In genomic region chr15:85337979-85338378, GRCm38 (mm10) we compare ENCODE assay signal across 13 mouse cellular contexts. TPM values are rescaled to one million over a fixed set of nuclear protein-coding genes. Genes with fewer than 3 reads are reported as not detected.
DNase-seq lines count a peak whose midpoint lies in the region; ATAC-seq lines count a peak whose summit lies in the region.
"Had no signal": no experiment of that assay in that cellular context is flagged by ENCODE, and none has a peak within 500 bp of the region (broad histone marks: within the 10 kb centered on the region; RNA-seq: fewer than 3 reads in every experiment).

No protein-coding gene starts in this region.

- peak overlapping the region; percentile 78; the same call in 1 of the 2 replicates for H3K4me3 ChIP-seq in hindbrain, embryonic 14.5 days (replicated peaks; ENCODE audit: low read length)
- no peak overlapping the region for H3K4me3 ChIP-seq in hindbrain, embryonic 10.5 days
- no peak overlapping the region for H3K4me3 ChIP-seq in midbrain, embryonic 14.5 days (replicated peaks; ENCODE audit: low read depth, low read length)
- H3K4me3 ChIP-seq in midbrain, embryonic 10.5 days = no peak overlapping the region
- peak overlapping the region; percentile 75; the same call in 1 of the 2 replicates for H3K4me3 ChIP-seq in neural tube, embryonic 13.5 days

- WGBS in hindbrain, embryonic 14.5 days = 89% methylated on average over 5 of the region's 5 CpGs
- WGBS in hindbrain, embryonic 10.5 days = 97% methylated on average over 5 of the region's 5 CpGs
- 96% methylated on average over 5 of the region's 5 CpGs for WGBS in midbrain, embryonic 14.5 days
- 92% methylated on average over 5 of the region's 5 CpGs for WGBS in midbrain, embryonic 10.5 days
- WGBS in neural tube, embryonic 13.5 days = 89% methylated on average over 5 of the region's 5 CpGs

- peaks cover 28% of the 10 kb centered on the region for H3K4me1 ChIP-seq in hindbrain, embryonic 14.5 days (replicated peaks; ENCODE audit: control insufficient read depth, insufficient read depth, low read length)
- peaks cover 31% of the 10 kb centered on the region for H3K4me1 ChIP-seq in hindbrain, embryonic 10.5 days (replicated peaks)
- peaks cover 29% of the 10 kb centered on the region for H3K4me1 ChIP-seq in midbrain, embryonic 14.5 days (ENCODE audit: control insufficient read depth, insufficient read depth, low read length)
- peaks cover 28% of the 10 kb centered on the region for H3K4me1 ChIP-seq in midbrain, embryonic 10.5 days
- H3K4me1 ChIP-seq in neural tube, embryonic 13.5 days (replicated peaks) = peaks cover 35% of the 10 kb centered on the region

- peak overlapping the region; percentile 83 for H3K4me2 ChIP-seq in hindbrain, embryonic 14.5 days (replicated peaks)
- H3K4me2 ChIP-seq in midbrain, embryonic 14.5 days (ENCODE audit: low read length) = peak overlapping the region; percentile 80
- H3K4me2 ChIP-seq in neural tube, embryonic 13.5 days = peak overlapping the region; percentile 80

- no peak overlapping the region for H3K27ac ChIP-seq in hindbrain, embryonic 14.5 days
- no peak overlapping the region for H3K27ac ChIP-seq in hindbrain, embryonic 10.5 days
- no peak overlapping the region for H3K27ac ChIP-seq in midbrain, embryonic 14.5 days (replicated peaks; ENCODE audit: low read depth, low read length)
- no peak overlapping the region for H3K27ac ChIP-seq in midbrain, embryonic 10.5 days (replicated peaks)
- no peak overlapping the region for H3K27ac ChIP-seq in neural tube, embryonic 13.5 days (replicated peaks)
- H3K27ac ChIP-seq: embryonic facial prominence, embryonic 15.5 days had no signal

- no peak for ATAC-seq in cerebellum, adult (ENCODE audit: insufficient number of reproducible peaks, low FRiP score, low TSS enrichment)
- no peak for ATAC-seq in hindbrain, embryonic 14.5 days (ENCODE audit: low FRiP score)
- ATAC-seq in midbrain, embryonic 14.5 days (ENCODE audit: low FRiP score, low TSS enrichment) = no peak
- ATAC-seq in neural tube, embryonic 13.5 days (ENCODE audit: low read depth) = no peak

- no peaks in the 10 kb centered on the region for H3K36me3 ChIP-seq in hindbrain, embryonic 14.5 days (replicated peaks; ENCODE audit: control insufficient read depth, insufficient read depth)
- peaks cover 4% of the 10 kb centered on the region; the same call in 1 of the 2 replicates for H3K36me3 ChIP-seq in hindbrain, embryonic 10.5 days
- no peaks in the 10 kb centered on the region for H3K36me3 ChIP-seq in midbrain, embryonic 14.5 days (ENCODE audit: control insufficient read depth, insufficient read depth, low read length)
- peaks cover 9% of the 10 kb centered on the region; the same call in 1 of the 2 replicates for H3K36me3 ChIP-seq in midbrain, embryonic 10.5 days
- H3K36me3 ChIP-seq in neural tube, embryonic 13.5 days = no peaks in the 10 kb centered on the region
- H3K36me3 ChIP-seq: embryonic facial prominence, embryonic 15.5 days had no signal

- H3K9ac ChIP-seq in hindbrain, embryonic 14.5 days = no peak overlapping the region
- no peak overlapping the region for H3K9ac ChIP-seq in midbrain, embryonic 14.5 days (replicated peaks; ENCODE audit: low read length)
- H3K9ac ChIP-seq in neural tube, embryonic 13.5 days = no peak overlapping the region
- H3K9ac ChIP-seq: embryonic facial prominence, embryonic 15.5 days had no signal

- no peaks in the 10 kb centered on the region for H3K9me3 ChIP-seq in hindbrain, embryonic 14.5 days (ENCODE audit: control insufficient read depth, low read length)
- no peaks in the 10 kb centered on the region for H3K9me3 ChIP-seq in hindbrain, embryonic 10.5 days
- no peaks in the 10 kb centered on the region for H3K9me3 ChIP-seq in midbrain, embryonic 14.5 days (ENCODE audit: control insufficient read depth, low read length)
- H3K9me3 ChIP-seq in midbrain, embryonic 10.5 days (replicated peaks) = no peaks in the 10 kb centered on the region
- no peaks in the 10 kb centered on the region for H3K9me3 ChIP-seq in neural tube, embryonic 13.5 days
- H3K9me3 ChIP-seq: embryonic facial prominence, embryonic 15.5 days had no signal

- no peaks in the 10 kb centered on the region for H3K27me3 ChIP-seq in hindbrain, embryonic 14.5 days (ENCODE audit: control insufficient read depth, insufficient read depth, low read length)
- H3K27me3 ChIP-seq in hindbrain, embryonic 10.5 days (ENCODE audit: insufficient read depth, poor library complexity, severe bottlenecking) = no peaks in the 10 kb centered on the region
- H3K27me3 ChIP-seq in midbrain, embryonic 14.5 days (ENCODE audit: control insufficient read depth, insufficient read depth, low read length) = no peaks in the 10 kb centered on the region
- no peaks in the 10 kb centered on the region for H3K27me3 ChIP-seq in midbrain, embryonic 10.5 days (ENCODE audit: low read depth, poor library complexity, severe bottlenecking)
- no peaks in the 10 kb centered on the region for H3K27me3 ChIP-seq in neural tube, embryonic 13.5 days
- H3K27me3 ChIP-seq: embryonic facial prominence, embryonic 15.5 days had no signal

- DNase-seq in cerebellum, adult 18-20 months = peak; percentile 35 to 43
- no peak for DNase-seq in hindbrain, embryonic 14.5 days (ENCODE audit: low spot score)
- DNase-seq in hindbrain, embryonic 10.5 days (ENCODE audit: low spot score) = no peak
- no peak for DNase-seq in midbrain, embryonic 14.5 days
- DNase-seq in midbrain, embryonic 10.5 days (ENCODE audit: low spot score) = no peak
- DNase-seq in ovary, postnatal 36 days (ENCODE audit: low spot score) = no peak
- DNase-seq: adrenal gland, postnatal 14 days; heart, postnatal 14 days; kidney, adult 9 months; thymus, postnatal 14 days had no signal

RNA-seq across cellular contexts. Expression of gene Atxn10, which starts 1.9 kb away (rescaled TPM):
- 534 and 568 TPM in 2 replicates for polyA plus RNA-seq in hindbrain, embryonic 14.5 days (2014; fragmentation: Nextera tagmentation; extraction: Ambion mirVana)
- polyA plus RNA-seq in hindbrain, embryonic 10.5 days (2016; fragmentation: Nextera tagmentation; extraction: Ambion mirVana) = 349 and 385 TPM in 2 replicates
- polyA plus RNA-seq in midbrain, embryonic 14.5 days (2014; fragmentation: Nextera tagmentation; extraction: Ambion mirVana) = 528 and 574 TPM in 2 replicates
- polyA plus RNA-seq in midbrain, embryonic 10.5 days (2016; fragmentation: Nextera tagmentation; extraction: Ambion mirVana) = 341 and 369 TPM in 2 replicates
- 496 and 516 TPM in 2 replicates for polyA plus RNA-seq in neural tube, embryonic 13.5 days (2015; fragmentation: Nextera tagmentation; extraction: Ambion mirVana)

Comparison
In these comparisons a context has a peak if more than half of its experiments do, and no peak if none do; other contexts are left out.
1. H3K4me3 ChIP-seq: peak in hindbrain, embryonic 14.5 days (single experiment) and neural tube, embryonic 13.5 days (single experiment); none in hindbrain, embryonic 10.5 days (single experiment), midbrain, embryonic 14.5 days (single experiment) and midbrain, embryonic 10.5 days (single experiment).
2. DNase-seq: peak in cerebellum, adult 18-20 months (2 of 2); none in hindbrain, embryonic 14.5 days (single experiment), hindbrain, embryonic 10.5 days (single experiment), midbrain, embryonic 14.5 days (single experiment), midbrain, embryonic 10.5 days (single experiment) and ovary, postnatal 36 days (single experiment).
3. Peak in every context shown above with its lines, with median percentiles within 50 percentile points of each other: H3K4me2 ChIP-seq.